Mouse (Mus musculus) right cerebral cortex, postnatal 36 days (tissue): ENCODE data around the gene Nfic.

Experiments used
- DNase-seq, 2 experiments: peaks; one replicate each; pipeline ENCODE4 v3.0.0; 2022; ENCODE audit warnings: low spot score in 2 of 2, mixed read lengths in 1 of 2

The Nfic gene

GRCm38 (mm10) chr10:81384605-81384982 is 70.8 kb downstream of the Nfic start:
- DNase-seq: no peak

GRCm38 (mm10) chr10:81383802-81384604 is 71.4 kb downstream of the Nfic start, which contains the start of the genes Dohh and Gm48551:
Dohh (plus strand) TSS chr10:81384428.
Gm48551 (plus strand) TSS chr10:81384466.
- peak; percentile 98 for DNase-seq

GRCm38 (mm10) chr10:81382039-81382438 is 73.4 kb downstream of the Nfic start:
- no peak for DNase-seq

GRCm38 (mm10) chr10:81379809-81380378 is 75.5 kb downstream of the Nfic start:
- DNase-seq: no peak

GRCm38 (mm10) chr10:81379183-81379553 is 76.3 kb downstream of the Nfic start:
- DNase-seq: no peak

- DNase-seq: peak; percentile 100
Observed at GRCm38 (mm10) chr10:81378553-81379182, 76.8 kb downstream of the Nfic start.

- DNase-seq: no peak
Observed at GRCm38 (mm10) chr10:81377793-81378552, 77.5 kb downstream of the Nfic start, which contains the start of gene Fzr1. Fzr1 (minus strand) TSS chr10:81378516.

GRCm38 (mm10) chr10:81377362-81377664 is 78.1 kb downstream of the Nfic start:
- no peak for DNase-seq

- no peak for DNase-seq
Observed at GRCm38 (mm10) chr10:81376561-81377361, 78.7 kb downstream of the Nfic start.

GRCm38 (mm10) chr10:81375322-81375721 is 80.1 kb downstream of the Nfic start:
- no peak for DNase-seq

- DNase-seq: no peak
Observed at GRCm38 (mm10) chr10:81367207-81367495, 88.3 kb downstream of the Nfic start.

GRCm38 (mm10) chr10:81366477-81367206 is 88.8 kb downstream of the Nfic start:
- no peak for DNase-seq

- no peak for DNase-seq
Observed at GRCm38 (mm10) chr10:81365672-81366476, 89.6 kb downstream of the Nfic start, which contains the start of gene 4930404N11Rik. 4930404N11Rik (minus strand) TSS chr10:81365816.

- DNase-seq: peak in 1 of 2 experiments; percentile 58
Observed at GRCm38 (mm10) chr10:81365073-81365472, 90.4 kb downstream of the Nfic start.

GRCm38 (mm10) chr10:81364666-81365065 is 90.8 kb downstream of the Nfic start:
- DNase-seq: no peak

- DNase-seq: no peak
Observed at GRCm38 (mm10) chr10:81363436-81364346, 91.7 kb downstream of the Nfic start.

- no peak for DNase-seq
Observed at GRCm38 (mm10) chr10:81362336-81362949, 93.0 kb downstream of the Nfic start.

- no peak for DNase-seq
Observed at GRCm38 (mm10) chr10:81360721-81361120, 94.7 kb downstream of the Nfic start.
